Mouse (Mus musculus): Measurements from ENCODE around the gene Mbd5.

Mbd5 gene

GRCm38 (mm10) chr2:48948841-48949584, at the start of gene Mbd5:
Mbd5 (plus strand) TSS chr2:48949508.
- ATAC-seq (ENCODE audit: low TSS enrichment): peak; percentile 93

- peak; percentile 87 for ATAC-seq (ENCODE audit: low TSS enrichment)
Measured at GRCm38 (mm10) chr2:48908866-48909265, 40.4 kb upstream of the Mbd5 start.

- no peak for ATAC-seq (ENCODE audit: low TSS enrichment)
Measured at GRCm38 (mm10) chr2:48914185-48914584, 35.1 kb upstream of the Mbd5 start.

DNA sequence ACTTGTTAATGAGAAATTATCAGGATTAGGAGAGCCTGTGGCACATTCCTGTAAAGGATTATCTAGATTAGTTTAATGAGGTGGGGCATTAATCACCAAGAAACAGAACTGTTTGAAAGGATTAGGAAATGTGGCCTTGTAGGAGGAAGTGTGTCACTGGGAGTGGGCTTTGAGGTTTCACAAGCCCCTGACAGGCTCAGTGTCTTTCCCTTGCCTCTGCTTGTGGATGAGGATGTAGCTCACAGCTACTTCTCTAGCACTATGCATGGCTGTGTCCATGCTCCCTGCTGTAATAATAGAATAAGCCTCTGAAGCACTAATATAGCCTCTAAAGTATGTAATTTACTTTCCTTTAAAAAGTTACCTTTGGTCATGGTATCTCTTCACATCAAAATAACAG, 33.5 kb upstream of the Mbd5 start:
- no peak for ATAC-seq (ENCODE audit: low TSS enrichment)

DNA sequence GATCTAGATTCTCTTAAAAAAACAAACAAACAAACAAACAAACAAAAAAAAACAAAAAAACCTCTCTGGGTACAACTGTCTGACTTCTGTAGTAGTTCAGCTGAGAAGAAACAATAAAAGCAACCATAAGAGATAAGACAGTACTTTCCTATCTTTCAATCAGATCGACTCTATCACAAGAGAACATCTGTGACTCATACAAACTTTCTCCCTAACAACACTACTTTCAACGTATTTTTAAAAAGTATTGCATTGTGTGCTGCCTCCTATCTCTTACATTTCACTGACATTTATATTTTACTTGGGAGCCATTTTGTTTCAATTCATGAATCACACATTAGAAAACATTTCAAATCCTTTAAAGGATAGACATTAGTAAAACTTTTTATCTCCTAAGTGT, 14.2 kb upstream of the Mbd5 start:
- ATAC-seq (ENCODE audit: low TSS enrichment): no peak

- no peak for ATAC-seq (ENCODE audit: low TSS enrichment)
Measured at GRCm38 (mm10) chr2:48947761-48948160, 1.5 kb upstream of the Mbd5 start.

GRCm38 (mm10) chr2:48949743-48950251, 489 bp downstream of the Mbd5 start:
- ATAC-seq (ENCODE audit: low TSS enrichment): peak; percentile 42

- ATAC-seq (ENCODE audit: low TSS enrichment): no peak
Measured at GRCm38 (mm10) chr2:48950252-48950315, 776 bp downstream of the Mbd5 start, which contains the start of gene Orc4. Orc4 (minus strand) TSS chr2:48950277.

DNA sequence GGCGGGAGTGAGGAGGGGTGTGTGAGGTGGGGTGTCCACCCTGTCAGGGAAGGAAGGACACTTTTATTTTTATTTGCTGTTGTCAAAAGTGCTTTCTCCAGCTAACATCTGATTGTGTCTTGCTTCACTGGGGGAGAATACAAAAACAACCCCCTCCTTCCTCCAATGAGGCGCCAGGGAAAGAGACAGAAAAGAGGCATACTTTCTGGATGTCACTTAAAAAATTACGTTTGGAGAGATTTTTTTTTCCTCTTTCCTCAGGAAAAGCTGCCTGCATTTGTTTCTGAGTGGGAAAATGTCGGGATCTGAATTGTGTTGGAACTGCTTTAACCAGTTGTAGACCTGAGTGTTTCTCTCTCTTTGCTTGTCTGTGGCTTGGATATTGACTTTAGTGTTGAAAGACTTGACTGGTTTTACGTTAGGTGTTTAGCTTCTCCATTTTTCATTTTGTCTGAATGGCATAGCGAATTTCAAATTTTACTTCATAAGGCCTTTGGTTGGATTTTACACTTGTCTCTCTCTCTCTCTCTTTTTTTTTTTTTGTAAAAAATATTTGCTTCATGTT, 1.1 kb downstream of the Mbd5 start:
- no peak for ATAC-seq (ENCODE audit: low TSS enrichment)

DNA sequence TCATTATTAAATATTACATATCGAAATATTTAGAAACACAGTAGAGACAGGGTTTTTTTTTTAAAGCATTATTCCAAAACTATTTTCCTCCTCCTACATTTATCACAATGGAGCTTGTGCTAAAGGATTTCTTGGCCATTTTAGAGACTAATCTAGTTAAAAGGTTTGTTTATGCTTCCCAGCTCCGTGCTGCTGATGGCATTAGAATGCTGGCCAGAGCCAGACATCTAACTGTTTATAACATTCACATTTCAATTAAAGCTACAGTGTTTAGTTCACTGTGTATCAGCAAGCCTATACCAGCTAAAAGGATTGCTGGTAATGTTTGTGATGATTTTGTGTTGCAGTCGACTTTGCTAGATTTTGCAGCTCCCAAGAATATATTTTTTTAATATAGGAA, 7.3 kb downstream of the Mbd5 start:
- no peak for ATAC-seq (ENCODE audit: low TSS enrichment)

DNA sequence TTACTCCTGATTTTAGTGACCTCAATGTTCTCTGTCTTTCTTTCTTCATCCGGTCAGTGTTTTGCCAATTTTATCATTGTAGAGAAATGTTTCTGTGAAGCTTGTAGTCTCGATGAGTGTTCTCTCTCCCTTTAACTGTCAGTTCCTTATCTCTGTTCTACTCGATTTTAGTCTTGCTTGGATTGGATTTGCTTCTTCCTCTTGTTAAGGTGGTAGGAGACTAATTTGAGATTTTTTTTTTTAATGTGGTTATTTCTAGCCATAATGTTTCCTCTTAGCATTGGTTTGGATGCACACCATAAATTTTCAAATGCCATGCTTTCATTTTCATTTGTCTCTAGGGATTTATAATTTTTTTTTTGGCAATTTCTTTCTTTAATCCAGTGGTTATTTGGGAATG, 29.6 kb downstream of the Mbd5 start:
- ATAC-seq (ENCODE audit: low TSS enrichment): no peak

DNA sequence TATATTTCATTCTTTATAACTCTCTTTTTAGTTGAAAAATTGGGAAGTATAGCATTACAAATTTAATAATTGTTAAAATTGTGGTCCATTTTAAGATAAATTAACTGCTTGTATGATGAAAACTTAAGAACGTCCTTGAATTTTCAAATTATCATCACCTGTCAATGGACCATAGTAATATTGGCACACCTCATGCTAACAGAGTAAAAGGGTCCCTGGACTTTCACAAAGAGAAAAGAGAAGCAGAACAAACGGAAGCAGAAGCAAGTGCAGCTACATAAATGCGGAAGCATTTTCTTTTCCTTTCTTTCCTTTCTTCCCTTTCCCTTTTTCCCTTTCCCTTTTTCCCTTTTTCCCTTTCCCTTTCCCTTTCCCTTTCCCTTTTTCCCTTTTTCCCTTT, 41.0 kb downstream of the Mbd5 start:
- ATAC-seq (ENCODE audit: low TSS enrichment): no peak

DNA sequence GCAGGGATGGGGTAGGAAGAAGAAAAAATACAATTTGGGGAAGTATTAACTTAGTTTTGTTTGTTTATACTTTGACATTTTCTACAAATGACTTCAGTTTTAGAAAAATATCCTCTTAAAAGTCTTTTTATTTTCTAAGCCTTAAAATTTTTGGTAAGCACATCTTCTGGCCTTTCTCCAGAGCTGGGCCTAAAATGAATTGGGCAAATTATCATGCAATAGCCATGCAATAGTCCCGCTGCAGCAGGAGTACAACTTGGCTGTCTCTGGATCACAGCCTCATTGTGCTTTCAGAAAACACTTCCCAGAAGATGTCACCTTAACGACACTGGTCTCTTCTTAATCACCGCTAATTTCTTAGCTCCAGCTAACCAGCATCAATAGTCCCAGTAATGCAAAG, 91.2 kb downstream of the Mbd5 start:
- no peak for ATAC-seq (ENCODE audit: low TSS enrichment)

GRCm38 (mm10) chr2:49050030-49050429, 100.7 kb downstream of the Mbd5 start:
- ATAC-seq (ENCODE audit: low TSS enrichment): no peak

DNA sequence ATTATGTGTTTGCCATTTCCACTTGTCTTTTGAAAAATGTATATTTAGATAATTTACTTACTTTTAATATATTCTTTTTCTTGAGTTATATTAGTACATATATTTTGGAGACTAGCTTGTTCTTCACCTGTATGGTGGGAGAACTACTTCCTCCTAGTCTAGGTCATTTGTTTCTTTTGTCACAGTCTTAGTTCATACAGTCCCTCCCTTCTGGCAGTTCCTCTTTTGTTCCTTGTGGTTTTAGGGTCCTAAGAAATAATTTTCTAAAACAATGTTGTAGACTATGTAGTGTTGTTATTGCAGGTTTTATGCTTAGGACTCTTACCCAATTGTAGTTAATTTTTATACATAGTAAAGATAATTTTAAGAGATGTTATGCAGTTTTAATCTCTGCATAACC, 118.6 kb downstream of the Mbd5 start:
- ATAC-seq (ENCODE audit: low TSS enrichment): no peak

GRCm38 (mm10) chr2:49084966-49085365, 135.7 kb downstream of the Mbd5 start:
- ATAC-seq (ENCODE audit: low TSS enrichment): no peak

DNA sequence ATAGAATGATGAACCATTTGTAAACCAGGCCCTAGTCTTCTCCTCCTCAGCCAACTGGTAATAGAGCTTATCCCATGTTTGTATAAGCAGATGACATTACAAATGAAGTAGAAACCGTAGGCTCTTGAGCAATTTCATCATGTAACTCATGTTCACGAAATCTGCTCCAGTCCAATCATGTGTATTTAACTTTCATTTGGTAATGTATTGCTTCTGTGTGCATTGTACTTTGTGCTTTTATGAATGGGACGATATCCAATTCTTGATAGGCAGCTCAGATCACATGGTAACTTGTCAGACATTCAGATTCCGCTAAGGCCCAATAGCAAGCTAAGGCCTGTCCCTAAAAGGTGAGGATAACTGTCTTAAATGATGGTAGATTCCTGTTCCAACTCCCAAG, 141.5 kb downstream of the Mbd5 start:
- no peak for ATAC-seq (ENCODE audit: low TSS enrichment)

GRCm38 (mm10) chr2:49096765-49097164, 147.5 kb downstream of the Mbd5 start:
- ATAC-seq (ENCODE audit: low TSS enrichment): no peak

- ATAC-seq (ENCODE audit: low TSS enrichment): no peak
Measured at GRCm38 (mm10) chr2:49108906-49109305, 159.6 kb downstream of the Mbd5 start.

GRCm38 (mm10) chr2:49119875-49120274, 170.6 kb downstream of the Mbd5 start:
- peak; percentile 64; the same call in 1 of the 2 replicates for ATAC-seq (ENCODE audit: low TSS enrichment)

- no peak for ATAC-seq (ENCODE audit: low TSS enrichment)
Measured at GRCm38 (mm10) chr2:49121603-49122002, 172.3 kb downstream of the Mbd5 start.

DNA sequence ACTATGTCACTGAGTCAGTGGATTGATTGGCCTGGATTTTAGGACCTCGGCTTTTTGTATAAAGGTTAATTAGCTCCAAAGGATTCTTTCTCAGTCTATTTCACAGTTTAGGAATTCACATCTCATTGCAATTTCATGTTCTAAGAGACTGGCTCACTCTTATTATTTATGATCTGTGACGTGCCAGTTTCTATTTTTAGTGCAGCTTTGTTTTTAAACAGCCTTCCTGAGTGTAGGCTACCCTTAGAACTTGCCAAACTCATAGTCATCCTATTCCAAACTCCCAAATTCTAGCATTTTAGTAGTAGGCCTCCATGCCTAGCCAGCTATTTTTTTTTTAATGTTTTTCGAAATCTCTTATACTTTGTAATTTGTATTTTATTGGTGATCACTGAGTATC, 192.9 kb downstream of the Mbd5 start:
- no peak for ATAC-seq (ENCODE audit: low TSS enrichment)

DNA sequence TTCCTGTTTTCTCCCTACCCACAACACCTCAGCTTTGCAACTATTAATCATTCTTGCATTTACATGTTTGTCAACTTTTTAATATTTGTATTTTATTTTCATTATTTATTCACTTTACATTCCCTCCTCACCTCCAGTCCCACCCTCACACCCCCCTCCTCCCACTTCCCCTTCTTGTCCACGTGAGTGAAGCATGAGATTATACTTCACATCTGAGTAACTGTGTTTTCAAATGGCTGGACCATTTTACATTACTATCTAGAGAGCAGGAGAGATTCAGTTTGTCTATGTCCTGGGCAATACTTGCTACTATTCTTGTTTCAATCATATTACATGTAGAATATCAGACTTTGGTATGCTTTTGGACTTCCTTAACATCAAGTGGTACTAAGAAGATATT, 204.3 kb downstream of the Mbd5 start:
- no peak for ATAC-seq (ENCODE audit: low TSS enrichment)

Measured in frontal cortex, adult (tissue).